Mouse (Mus musculus): ENCODE measurements around the gene Ltb4r1.

GRCm38 (mm10) chr14:55815310-55815751 lies 49.6 kb downstream of the Ltb4r1 start:
- TF ChIP-seq POLR2A (IDR thresholded peaks at IDR 0.05; ENCODE audit: control insufficient read depth in 1 of 2, insufficient read depth in 1 of 2, low read depth in 1 of 2, low read length in 2 of 2, poor library complexity in 1 of 2) (no peak), MYC (IDR thresholded peaks at IDR 0.05; ENCODE audit: low read depth, low read length) (no peak)

Measured in MEL (cell line).